Mouse (Mus musculus) G1E (cell line): ENCODE results near the gene Ltb4r1.

Experiments
- CTCF ChIP-seq: IDR thresholded peaks from 2 replicates; pipeline ENCODE4 v1.5.1; 2012; ENCODE audit warnings: low read depth, low read length, inconsistent platforms, mixed read lengths
- GATA1 ChIP-seq: IDR thresholded peaks from 2 replicates; pipeline ENCODE4 v1.6.1; 2012; ENCODE audit warnings: borderline replicate concordance, low read length, inconsistent platforms, mixed read lengths
- GATA2 ChIP-seq: IDR thresholded peaks from 2 replicates; pipeline ENCODE4 v1.6.1; 2012; ENCODE audit warnings: low read depth, low read length, inconsistent platforms, borderline replicate concordance
- POLR2AphosphoS5 ChIP-seq: IDR thresholded peaks from 2 replicates; pipeline ENCODE4 v1.6.1; 2012; ENCODE audit warnings: low read depth, low read length, inconsistent platforms; ENCODE audit not compliant: insufficient replicate concordance
- TAL1 ChIP-seq: conservative IDR thresholded peaks from 2 replicates; pipeline ENCODE4 v1.6.1; 2012; ENCODE audit warnings: low read depth, low read length, inconsistent platforms, mixed read lengths

DNA sequence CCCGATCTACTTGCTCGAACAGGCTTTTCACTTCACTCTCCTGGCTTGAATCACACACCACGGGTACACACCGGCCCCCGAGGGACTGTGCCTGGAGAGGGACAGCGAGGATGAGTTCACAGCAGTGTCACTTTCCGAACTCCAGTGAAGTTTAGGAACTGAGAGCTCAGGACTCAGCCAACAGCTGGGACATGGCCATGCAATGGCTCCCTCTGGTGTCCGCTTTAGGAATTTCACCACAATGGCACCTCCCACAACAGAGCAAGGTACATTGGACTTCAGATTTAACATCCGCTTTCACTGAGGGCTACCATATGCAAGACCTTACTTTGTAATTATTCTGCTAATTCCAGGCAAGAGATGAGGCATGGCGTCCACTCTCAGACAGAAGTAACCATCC, 22.1 kb upstream of the Ltb4r1 start:
- TF ChIP-seq CTCF (peak; percentile 99), GATA1 (no peak), TAL1 (no peak), POLR2AphosphoS5 (no peak), GATA2 (no peak)
